In the genomic region with DNA sequence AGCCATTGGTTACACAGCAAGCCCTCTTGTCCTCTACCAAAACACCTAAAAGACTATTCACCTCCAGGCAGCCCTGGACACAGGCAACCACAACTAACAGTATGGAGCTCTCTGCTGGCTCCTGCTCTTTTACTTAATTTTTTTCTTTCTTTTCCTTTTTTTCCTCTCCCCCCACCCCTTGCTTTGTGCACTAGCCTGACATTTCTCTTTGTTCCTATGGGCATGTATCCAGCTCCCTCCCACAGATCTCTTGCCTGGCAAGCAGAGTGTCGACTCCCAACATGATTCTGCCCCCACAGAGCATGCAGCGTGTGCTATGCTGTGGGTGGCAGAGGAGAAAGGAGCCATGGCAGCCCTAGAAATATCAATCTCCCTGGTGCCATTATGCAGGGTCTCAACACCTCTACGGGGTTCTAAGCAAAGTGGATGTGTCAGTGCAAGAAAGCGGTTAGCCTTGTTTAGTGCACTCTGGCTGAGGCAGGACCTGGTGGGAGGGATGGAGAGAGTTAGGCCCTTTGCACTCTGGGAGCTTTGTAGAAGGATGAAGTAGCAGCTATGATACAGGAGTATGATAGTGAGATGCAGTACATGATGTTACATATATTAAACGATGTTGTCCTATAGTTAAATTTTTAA, we compare ENCODE assay signal across 9 mouse cellular contexts.
DNase-seq lines count a peak whose midpoint lies in the region; TF ChIP-seq lines count a peak whose summit lies in the region.
"Had no signal": no experiment of that assay in that cellular context is flagged by ENCODE, and none has a peak within 500 bp of the region (broad histone marks: within the 10 kb centered on the region; RNA-seq: fewer than 3 reads in every experiment).

No protein-coding gene starts in this region.

- no peak overlapping the region for H3K4me3 ChIP-seq in kidney, adult 2 months (ENCODE audit: insufficient read depth, low read depth, low read length)
- H3K4me3 ChIP-seq: limb, embryonic 10.5 days had no signal

- no peak overlapping the region for H3K27ac ChIP-seq in kidney, adult 2 months (ENCODE audit: insufficient read depth, low read depth, low read length)
- H3K27ac ChIP-seq: limb, embryonic 10.5 days had no signal

- intact Hi-C loops in heart, postnatal 10 days (cut with DNase I), result loop anchor here (2.0 kb wide), 1 partner anchor 269 kb away; no protein-coding TSS in a partner anchor
- intact Hi-C loops in heart, postnatal 14 days (cut with DNase I), result loop anchor here (5.0 kb wide), 3 partner anchors 263 to 1528 kb away; no protein-coding TSS in a partner anchor
- intact Hi-C loops in left cerebral cortex, postnatal 4 days (cut with DNase I), result loop anchor here (5.0 kb wide), 1 partner anchor 1528 kb away; no protein-coding TSS in a partner anchor

- 63% methylated on average over 5 of the region's 5 CpGs for WGBS in kidney, adult 2 months

- TF ChIP-seq CTCF in kidney, adult 2 months (conservative IDR thresholded peaks at IDR 0.05; ENCODE audit: insufficient read depth, insufficient read length, low read depth, low read length), result no peak

- no peaks in the 10 kb centered on the region; the same call in 1 of the 2 replicates for H3K36me3 ChIP-seq in kidney, adult 2 months (ENCODE audit: control insufficient read depth, insufficient read depth, low read length)
- H3K36me3 ChIP-seq: limb, embryonic 10.5 days had no signal

- H3K4me1 ChIP-seq in kidney, adult 2 months (ENCODE audit: control insufficient read depth, insufficient read depth, low read length), result no peaks in the 10 kb centered on the region
- H3K4me1 ChIP-seq: limb, embryonic 10.5 days had no signal

- DNase-seq in heart, postnatal 10 days, result peak; percentile 6 to 20
- DNase-seq in heart, postnatal 14 days, result no peak
- DNase-seq in cerebellum, adult 11 months, result peak; percentile 48
- DNase-seq in frontal cortex, postnatal 36 days (ENCODE audit: low spot score in 2 of 2), result peak; percentile 85 to 88
- peak; percentile 63 for DNase-seq in left cerebral cortex, postnatal 4 days
- DNase-seq in MN1 (ENCODE audit: low spot score), result no peak
- DNase-seq in kidney, postnatal 14 days, result no peak
- DNase-seq in kidney, adult 2 months, result no peak

- no peak for TF ChIP-seq POLR2A in kidney, adult 2 months (IDR thresholded peaks at IDR 0.05; ENCODE audit: low read depth, low read length)

- no peaks in the 10 kb centered on the region for H3K27me3 ChIP-seq in kidney, adult 2 months (replicated peaks; ENCODE audit: control insufficient read depth, insufficient read depth, low read length)

Comparison
In these comparisons a context has a peak if more than half of its experiments do, and no peak if none do; other contexts are left out.
1. DNase-seq: peak in heart, postnatal 10 days (2 of 2), cerebellum, adult 11 months (single experiment), frontal cortex, postnatal 36 days (2 of 2) and left cerebral cortex, postnatal 4 days (single experiment); none in heart, postnatal 14 days (0 of 2), MN1 (single experiment), kidney, postnatal 14 days (single experiment) and kidney, adult 2 months (single experiment).